Mouse (Mus musculus): Measurements from ENCODE around the gene Glce. TPM values are rescaled to one million over a fixed set of nuclear protein-coding genes. Genes with fewer than 3 reads are reported as not detected.

Glce gene
- polyA plus RNA-seq (2016; fragmentation: Nextera tagmentation; extraction: Ambion mirVana) = 18.9 and 22.1 TPM in 2 replicates

DNA sequence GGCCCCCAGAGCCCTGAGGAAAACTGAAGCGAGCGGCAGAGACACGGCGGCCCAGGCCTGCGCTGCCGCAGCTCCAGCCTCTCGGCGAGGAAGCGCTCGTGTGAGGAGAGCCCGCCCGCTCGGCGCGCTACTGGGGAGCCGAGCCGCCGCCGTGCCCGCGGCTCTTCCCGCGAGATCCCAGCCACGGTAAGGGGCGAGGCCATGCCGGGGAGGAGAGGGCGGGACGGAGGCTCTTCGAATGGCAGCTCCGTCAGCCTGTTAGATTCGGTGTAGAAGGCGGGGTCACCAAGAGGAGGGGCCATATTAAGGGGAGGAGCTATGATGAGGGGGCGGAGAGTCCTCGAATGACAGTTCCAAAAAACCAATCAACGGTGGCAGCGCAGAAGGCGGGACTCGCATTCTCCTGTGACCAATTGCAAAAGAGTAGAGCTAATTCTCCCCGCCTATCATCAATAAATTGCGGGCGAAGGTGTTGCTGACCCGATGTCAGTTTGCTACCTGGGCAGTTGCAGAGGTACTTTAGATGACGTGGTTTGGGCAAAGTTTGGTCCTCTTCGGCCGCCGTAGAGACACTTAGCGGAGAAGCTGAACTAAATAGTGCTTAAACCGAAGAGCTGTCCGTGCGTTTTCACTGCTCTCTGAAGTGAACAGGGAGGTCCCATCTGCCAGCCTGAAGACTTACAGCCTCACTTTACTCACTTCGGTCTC, at the start of gene Glce:
TSS of gene Glce (minus strand) at position 148 of the 708 bp plus-strand sequence.
- peak; percentile 99 for ATAC-seq (ENCODE audit: low FRiP score, low read depth)

DNA sequence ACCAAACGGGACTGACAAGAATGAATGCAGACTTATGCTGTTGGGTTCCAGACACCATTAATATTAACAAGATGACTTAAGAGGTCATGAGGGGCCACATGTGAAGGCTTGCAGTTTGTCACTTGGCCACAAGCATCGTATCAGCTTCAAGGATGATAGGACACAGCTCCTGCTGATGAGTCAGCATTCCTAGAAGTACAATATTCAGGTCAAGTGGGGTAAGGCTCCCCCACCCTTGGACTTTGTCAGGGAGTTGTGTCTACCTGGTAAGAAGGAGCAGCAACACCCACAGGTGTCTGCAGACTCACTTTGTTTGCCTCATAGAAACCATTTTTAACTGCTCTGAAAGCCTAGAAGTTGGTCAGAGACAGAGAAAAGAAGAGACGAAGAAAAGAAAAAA, 49.8 kb upstream of the Glce start:
- no peak overlapping the region for H3K27ac ChIP-seq (replicated peaks)
- no peaks in the 10 kb centered on the region for H3K36me3 ChIP-seq
- H3K4me2 ChIP-seq (replicated peaks) = no peak overlapping the region
- WGBS = 80% methylated on average over 3 of the region's 3 CpGs
- no peak overlapping the region for H3K4me3 ChIP-seq
- no peak for ATAC-seq (ENCODE audit: low FRiP score, low read depth)
- no peaks in the 10 kb centered on the region for H3K9me3 ChIP-seq
- H3K27me3 ChIP-seq = no peaks in the 10 kb centered on the region
- no peak overlapping the region for H3K9ac ChIP-seq (replicated peaks)
- peaks cover 5% of the 10 kb centered on the region; the same call in 1 of the 2 replicates for H3K4me1 ChIP-seq

More for the DNA sequence above, at the start of gene Glce:
- Histone ChIP-seq H3K4me3 (peak within 1 kb of the TSS; percentile 81), H3K27me3 (0 out of 2 replicates have a peak, but pooled peaks cover 8% of the 10 kb centered on the region), H3K9ac (replicated peaks) (peak within 1 kb of the TSS; percentile 94), H3K4me2 (replicated peaks) (peak within 1 kb of the TSS; percentile 98), H3K27ac (replicated peaks) (peak within 1 kb of the TSS; percentile 91), H3K36me3 (no peaks in the 10 kb centered on the region), H3K9me3 (no peaks in the 10 kb centered on the region), H3K4me1 (peaks cover 18% of the 10 kb centered on the region)
- under 1% methylated on average over 50 of the region's 51 CpGs for WGBS

DNA sequence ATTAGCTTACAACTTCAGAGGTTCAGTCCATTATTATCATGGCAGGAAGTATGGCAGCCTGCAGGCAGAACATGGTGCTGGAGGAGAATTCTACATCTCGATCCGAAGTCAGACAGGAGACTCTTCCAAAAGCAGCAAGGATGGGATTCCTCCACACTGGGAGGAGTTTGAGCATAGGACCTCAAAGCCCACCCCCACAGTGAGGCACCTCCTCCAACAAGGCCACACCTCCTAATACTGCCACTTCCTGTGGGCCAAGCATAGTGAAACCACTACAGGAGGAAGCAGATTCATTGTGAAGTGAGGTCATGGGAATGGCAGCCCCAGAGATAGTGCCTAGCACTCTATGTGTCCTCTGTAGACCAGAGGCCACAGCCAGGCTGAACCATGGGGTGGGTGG, 48.5 kb upstream of the Glce start:
- Histone ChIP-seq H3K27ac (replicated peaks) (no peak overlapping the region), H3K4me3 (no peak overlapping the region), H3K27me3 (no peaks in the 10 kb centered on the region), H3K36me3 (no peaks in the 10 kb centered on the region), H3K4me1 (peaks cover 15% of the 10 kb centered on the region), H3K4me2 (replicated peaks) (no peak overlapping the region), H3K9me3 (no peaks in the 10 kb centered on the region), H3K9ac (replicated peaks) (no peak overlapping the region)
- WGBS = 92% methylated on average over 2 of the region's 2 CpGs
- ATAC-seq (ENCODE audit: low FRiP score, low read depth) = no peak

GRCm38 (mm10) chr9:62166621-62167020, 44.2 kb upstream of the Glce start:
- no peaks in the 10 kb centered on the region for H3K9me3 ChIP-seq
- no peaks in the 10 kb centered on the region for H3K27me3 ChIP-seq
- H3K4me1 ChIP-seq = peaks cover 25% of the 10 kb centered on the region
- H3K4me3 ChIP-seq = no peak overlapping the region
- H3K9ac ChIP-seq (replicated peaks) = no peak overlapping the region
- H3K4me2 ChIP-seq (replicated peaks) = no peak overlapping the region
- WGBS = 48% methylated on average over 5 of the region's 5 CpGs
- no peaks in the 10 kb centered on the region for H3K36me3 ChIP-seq
- H3K27ac ChIP-seq (replicated peaks) = peak overlapping the region; percentile 46
- no peak; the same call in 1 of the 2 replicates for ATAC-seq (ENCODE audit: low FRiP score, low read depth)

DNA sequence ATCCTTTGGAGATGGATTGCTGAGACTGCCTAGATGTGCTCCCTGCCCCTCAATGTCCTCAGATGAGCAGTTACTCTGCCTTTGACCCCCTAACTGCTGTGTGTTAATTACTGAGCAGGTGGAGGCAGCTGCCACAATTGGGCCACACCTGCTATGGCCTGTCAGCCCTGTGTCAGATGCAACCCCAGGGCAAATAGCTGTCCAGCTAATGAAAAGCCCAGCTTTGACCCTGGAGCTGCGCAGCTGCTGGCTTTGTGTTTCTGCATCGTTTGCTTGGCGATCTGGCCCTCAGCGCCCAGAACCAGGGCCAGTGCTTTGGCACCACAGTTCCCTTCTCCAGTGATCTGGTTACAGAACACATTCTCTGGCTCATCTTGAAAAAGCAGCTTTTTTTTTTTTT, 43.7 kb upstream of the Glce start:
- Histone ChIP-seq H3K27me3 (no peaks in the 10 kb centered on the region), H3K4me1 (peaks cover 25% of the 10 kb centered on the region), H3K4me3 (no peak overlapping the region), H3K36me3 (no peaks in the 10 kb centered on the region), H3K9me3 (no peaks in the 10 kb centered on the region), H3K27ac (replicated peaks) (peak overlapping the region; percentile 46), H3K9ac (replicated peaks) (no peak overlapping the region), H3K4me2 (replicated peaks) (no peak overlapping the region)
- peak; percentile 27; the same call in 1 of the 2 replicates for ATAC-seq (ENCODE audit: low FRiP score, low read depth)
- WGBS = 42% methylated on average over 4 of the region's 4 CpGs

GRCm38 (mm10) chr9:62162889-62163291, 40.4 kb upstream of the Glce start:
- H3K9ac ChIP-seq (replicated peaks) = no peak overlapping the region
- peaks cover 20% of the 10 kb centered on the region for H3K4me1 ChIP-seq
- ATAC-seq (ENCODE audit: low FRiP score, low read depth) = no peak
- no peaks in the 10 kb centered on the region for H3K27me3 ChIP-seq
- WGBS = 46% methylated on average over 4 of the region's 4 CpGs
- H3K4me2 ChIP-seq (replicated peaks) = no peak overlapping the region
- no peaks in the 10 kb centered on the region for H3K9me3 ChIP-seq
- no peak overlapping the region for H3K4me3 ChIP-seq
- no peak overlapping the region; the same call in 1 of the 2 replicates for H3K27ac ChIP-seq (replicated peaks)
- H3K36me3 ChIP-seq = no peaks in the 10 kb centered on the region

DNA sequence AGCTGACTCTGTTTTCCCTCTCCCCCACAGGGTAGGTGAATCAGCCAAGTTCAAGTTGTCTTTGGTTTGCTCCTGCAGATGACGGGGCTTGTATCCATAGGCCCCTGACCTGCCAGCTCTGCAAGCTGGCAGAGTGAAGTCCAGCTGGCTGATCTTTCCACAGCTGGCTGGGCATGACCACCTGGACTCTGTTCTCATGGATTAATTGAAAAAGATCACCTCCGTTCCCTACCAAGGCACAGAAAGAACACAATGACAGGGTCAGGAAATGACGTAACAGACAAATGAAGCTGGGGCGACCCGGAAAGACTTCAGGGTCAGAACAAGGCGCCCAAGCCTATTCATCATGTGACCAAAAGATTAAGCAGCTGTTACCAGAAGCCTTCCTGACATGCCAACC, 38.3 kb upstream of the Glce start:
- Histone ChIP-seq H3K9ac (replicated peaks) (no peak overlapping the region), H3K27me3 (no peaks in the 10 kb centered on the region), H3K9me3 (no peaks in the 10 kb centered on the region), H3K36me3 (no peaks in the 10 kb centered on the region), H3K27ac (replicated peaks) (no peak overlapping the region), H3K4me1 (peaks cover 8% of the 10 kb centered on the region; the same call in 1 of the 2 replicates), H3K4me2 (replicated peaks) (no peak overlapping the region), H3K4me3 (no peak overlapping the region)
- no peak for ATAC-seq (ENCODE audit: low FRiP score, low read depth)
- 73% methylated on average over 6 of the region's 6 CpGs for WGBS

GRCm38 (mm10) chr9:62158746-62159145, 36.3 kb upstream of the Glce start:
- Histone ChIP-seq H3K27ac (replicated peaks) (no peak overlapping the region), H3K4me3 (no peak overlapping the region), H3K4me1 (peaks cover 9% of the 10 kb centered on the region; the same call in 1 of the 2 replicates), H3K27me3 (no peaks in the 10 kb centered on the region), H3K9me3 (no peaks in the 10 kb centered on the region), H3K9ac (replicated peaks) (no peak overlapping the region), H3K36me3 (no peaks in the 10 kb centered on the region), H3K4me2 (replicated peaks) (no peak overlapping the region)
- WGBS = 93% methylated on average over 4 of the region's 4 CpGs
- ATAC-seq (ENCODE audit: low FRiP score, low read depth) = no peak

GRCm38 (mm10) chr9:62155821-62156220, 33.4 kb upstream of the Glce start:
- H3K4me1 ChIP-seq = 0 out of 2 replicates have a peak, but pooled peaks cover 3% of the 10 kb centered on the region
- H3K9ac ChIP-seq (replicated peaks) = no peak overlapping the region
- H3K9me3 ChIP-seq = no peaks in the 10 kb centered on the region
- no peak for ATAC-seq (ENCODE audit: low FRiP score, low read depth)
- no peaks in the 10 kb centered on the region for H3K27me3 ChIP-seq
- no peaks in the 10 kb centered on the region for H3K36me3 ChIP-seq
- no peak overlapping the region for H3K4me3 ChIP-seq
- H3K4me2 ChIP-seq (replicated peaks) = no peak overlapping the region
- no peak overlapping the region for H3K27ac ChIP-seq (replicated peaks)
- 60% methylated on average over 4 of the region's 4 CpGs for WGBS

GRCm38 (mm10) chr9:62155400-62155799, 32.9 kb upstream of the Glce start:
- Histone ChIP-seq H3K36me3 (no peaks in the 10 kb centered on the region), H3K9me3 (no peaks in the 10 kb centered on the region), H3K9ac (replicated peaks) (no peak overlapping the region), H3K27me3 (no peaks in the 10 kb centered on the region), H3K4me2 (replicated peaks) (no peak overlapping the region), H3K4me3 (no peak overlapping the region), H3K4me1 (0 out of 2 replicates have a peak, but pooled peaks cover 3% of the 10 kb centered on the region), H3K27ac (replicated peaks) (no peak overlapping the region)
- 82% methylated on average over 6 of the region's 6 CpGs for WGBS
- ATAC-seq (ENCODE audit: low FRiP score, low read depth) = no peak

- no peak overlapping the region for H3K4me3 ChIP-seq
- WGBS = 82% methylated on average over 7 of the region's 7 CpGs
- H3K27ac ChIP-seq (replicated peaks) = no peak overlapping the region
- H3K9me3 ChIP-seq = no peaks in the 10 kb centered on the region
- H3K4me1 ChIP-seq = 0 out of 2 replicates have a peak, but pooled peaks cover 3% of the 10 kb centered on the region
- H3K27me3 ChIP-seq = no peaks in the 10 kb centered on the region
- no peak overlapping the region for H3K4me2 ChIP-seq (replicated peaks)
- no peaks in the 10 kb centered on the region for H3K36me3 ChIP-seq
- H3K9ac ChIP-seq (replicated peaks) = no peak overlapping the region
- no peak for ATAC-seq (ENCODE audit: low FRiP score, low read depth)
Measured at GRCm38 (mm10) chr9:62154956-62155355, 32.5 kb upstream of the Glce start.

GRCm38 (mm10) chr9:62154551-62154950, 32.1 kb upstream of the Glce start:
- ATAC-seq (ENCODE audit: low FRiP score, low read depth) = no peak
- H3K4me1 ChIP-seq = 0 out of 2 replicates have a peak, but pooled peaks cover 3% of the 10 kb centered on the region
- H3K9ac ChIP-seq (replicated peaks) = no peak overlapping the region
- H3K27me3 ChIP-seq = no peaks in the 10 kb centered on the region
- no peak overlapping the region for H3K4me3 ChIP-seq
- no peak overlapping the region for H3K4me2 ChIP-seq (replicated peaks)
- no peaks in the 10 kb centered on the region for H3K36me3 ChIP-seq
- H3K9me3 ChIP-seq = no peaks in the 10 kb centered on the region
- 75% methylated on average over 3 of the region's 3 CpGs for WGBS
- no peak overlapping the region for H3K27ac ChIP-seq (replicated peaks)
